Mouse (Mus musculus) midbrain, embryonic 15.5 days (tissue): ENCODE data around the gene Rab14. TPM values are rescaled to one million over a fixed set of nuclear protein-coding genes. Genes with fewer than 3 reads are reported as not detected.

Experiments
- ATAC-seq: fragments of 200-750 bp; cut with Nextera tagmentation; replicated peaks from 2 replicates; pipeline ENCODE4 v1.8.0; 2017; ENCODE audit warnings: moderate TSS enrichment
- H3K27ac ChIP-seq: fragments of 300-500 bp; sonication (generic); 2 replicates; pipeline ENCODE4 v1.5.1; 2015; ENCODE audit warnings: mild to moderate bottlenecking, inconsistent platforms
- H3K27me3 ChIP-seq: fragments of 300-500 bp; sonication (generic); replicated peaks from 2 replicates; pipeline ENCODE4 v1.6.1; 2015; ENCODE audit warnings: inconsistent platforms
- H3K36me3 ChIP-seq: fragments of 300-500 bp; sonication (generic); replicated peaks from 2 replicates; pipeline ENCODE4 v1.6.1; 2015; ENCODE audit warnings: inconsistent platforms
- H3K4me1 ChIP-seq: fragments of 300-500 bp; sonication (generic); 2 replicates; pipeline ENCODE4 v1.6.1; 2015; ENCODE audit warnings: inconsistent platforms
- H3K4me2 ChIP-seq: fragments of 300-500 bp; sonication (generic); 2 replicates; pipeline ENCODE4 v1.6.1; 2015; ENCODE audit warnings: inconsistent platforms, mild to moderate bottlenecking, moderate library complexity
- H3K4me3 ChIP-seq: fragments of 300-500 bp; sonication (generic); 2 replicates; pipeline ENCODE4 v1.5.1; 2015; ENCODE audit warnings: mild to moderate bottlenecking, inconsistent platforms
- H3K9ac ChIP-seq: fragments of 300-500 bp; sonication (generic); 2 replicates; pipeline ENCODE4 v1.6.1; 2015; ENCODE audit warnings: mild to moderate bottlenecking, inconsistent platforms
- H3K9me3 ChIP-seq: fragments of 300-500 bp; sonication (generic); 2 replicates; pipeline ENCODE4 v1.6.1; 2016; ENCODE audit warnings: inconsistent platforms
- WGBS: fragments of 180-500 bp; shearing (Covaris S2); methylation state at CpG from one replicate; pipeline ENCODE4 v1.1.7; 2015; ENCODE audit warnings: mixed read lengths; 5-methylcytosine and 5-hydroxymethylcytosine counted together
- polyA plus RNA-seq: library from polyadenylated mRNA; unstranded; fragments of >200 nt; fragmentation: Nextera tagmentation; extraction: Ambion mirVana; gene quantifications from 2 replicates; pipeline ENCODE4 v1.2.1, GENCODE M21; 2015

Rab14 gene
- polyA plus RNA-seq, 1 experiment from 2014 or later = 424 TPM

- 97% methylated on average over 13 of the region's 13 CpGs for WGBS
- Histone ChIP-seq H3K27ac (no peak overlapping the region), H3K4me2 (no peak overlapping the region), H3K9me3 (no peaks in the 10 kb centered on the region), H3K36me3 (peaks cover 23% of the 10 kb centered on the region), H3K27me3 (no peaks in the 10 kb centered on the region), H3K4me1 (no peaks in the 10 kb centered on the region), H3K4me3 (no peak overlapping the region), H3K9ac (no peak overlapping the region)
- no peak for ATAC-seq
Observed at GRCm38 (mm10) chr2:35165416-35165815, 35.5 kb downstream of the Rab14 start.

DNA sequence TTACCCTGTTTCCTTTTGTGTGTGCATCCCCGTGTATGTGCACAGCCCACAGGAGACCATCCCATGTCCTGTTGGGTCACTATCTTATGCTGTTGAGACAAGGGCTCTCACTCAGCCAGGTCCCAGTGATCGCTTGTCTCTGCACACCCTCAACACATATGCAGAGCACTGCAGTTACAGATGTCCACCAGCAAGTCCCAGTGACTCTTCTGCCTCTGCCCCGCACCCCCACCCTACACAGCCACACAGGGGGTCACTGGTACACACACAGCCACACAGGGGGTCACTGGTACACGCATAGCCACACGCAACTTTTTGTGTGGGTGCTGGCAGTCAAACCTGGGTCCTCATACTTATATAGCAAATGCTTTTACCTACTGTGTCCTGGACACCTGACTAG lies 37.5 kb downstream of the Rab14 start:
- ATAC-seq = no peak
- Histone ChIP-seq H3K9ac (no peak overlapping the region), H3K4me1 (no peaks in the 10 kb centered on the region), H3K36me3 (peaks cover 27% of the 10 kb centered on the region), H3K27ac (no peak overlapping the region), H3K4me2 (no peak overlapping the region), H3K4me3 (no peak overlapping the region), H3K27me3 (no peaks in the 10 kb centered on the region), H3K9me3 (no peaks in the 10 kb centered on the region)
- WGBS = 95% methylated on average over 5 of the region's 5 CpGs

DNA sequence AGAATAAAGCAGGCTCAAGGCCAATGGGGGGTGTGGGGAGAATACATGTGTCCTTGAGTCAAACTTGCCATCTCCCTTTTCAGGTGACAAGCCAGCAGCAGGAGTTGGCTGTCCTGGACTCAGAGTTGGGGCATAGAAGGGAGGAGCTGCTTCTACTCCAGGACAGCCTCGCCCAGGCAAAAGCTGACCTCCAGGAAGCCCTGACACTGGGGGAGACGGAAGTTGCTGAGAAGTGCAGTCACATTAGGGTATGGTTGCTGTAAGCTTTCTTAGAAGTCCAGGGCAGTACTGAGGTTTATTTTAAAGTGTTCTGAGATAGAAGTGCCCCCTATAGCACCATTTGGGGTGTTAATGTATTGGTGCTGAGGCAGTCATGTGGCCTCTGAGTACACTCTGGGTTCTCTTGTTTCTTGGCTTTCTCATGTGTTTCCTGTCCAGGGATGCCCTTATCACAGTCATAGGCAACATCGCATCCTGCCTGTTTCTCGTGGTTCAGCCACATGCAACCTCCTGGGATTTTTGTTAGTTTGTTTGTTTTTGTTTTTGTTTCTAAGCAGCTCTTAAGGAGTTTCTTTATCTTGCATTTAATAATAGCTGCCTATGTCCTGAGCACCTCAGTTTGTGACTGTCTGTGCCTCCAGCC lies 39.0 kb downstream of the Rab14 start:
- H3K4me2 ChIP-seq = no peak overlapping the region
- no peak overlapping the region for H3K4me3 ChIP-seq
- no peaks in the 10 kb centered on the region for H3K4me1 ChIP-seq
- WGBS = 85% methylated on average over 4 of the region's 4 CpGs
- no peaks in the 10 kb centered on the region for H3K9me3 ChIP-seq
- no peak overlapping the region for H3K9ac ChIP-seq
- no peaks in the 10 kb centered on the region for H3K27me3 ChIP-seq
- H3K27ac ChIP-seq = no peak overlapping the region
- no peak for ATAC-seq
- H3K36me3 ChIP-seq = peaks cover 24% of the 10 kb centered on the region

GRCm38 (mm10) chr2:35160206-35160605 lies 40.7 kb downstream of the Rab14 start:
- ATAC-seq = no peak
- peaks cover 21% of the 10 kb centered on the region; the same call in 1 of the 2 replicates for H3K36me3 ChIP-seq

GRCm38 (mm10) chr2:35158358-35158757 lies 42.6 kb downstream of the Rab14 start:
- ATAC-seq = no peak
- no peaks in the 10 kb centered on the region for H3K4me1 ChIP-seq
- no peak overlapping the region for H3K27ac ChIP-seq
- H3K9ac ChIP-seq = no peak overlapping the region
- no peaks in the 10 kb centered on the region for H3K27me3 ChIP-seq
- no peak overlapping the region for H3K4me3 ChIP-seq
- H3K36me3 ChIP-seq = peaks cover 25% of the 10 kb centered on the region; the same call in 1 of the 2 replicates
- H3K9me3 ChIP-seq = no peaks in the 10 kb centered on the region
- 90% methylated on average over 3 of the region's 3 CpGs for WGBS
- no peak overlapping the region for H3K4me2 ChIP-seq

More at GRCm38 (mm10) chr2:35160206-35160605, 40.7 kb downstream of the Rab14 start:
- Histone ChIP-seq H3K9ac (no peak overlapping the region), H3K4me3 (no peak overlapping the region), H3K4me2 (no peak overlapping the region), H3K9me3 (no peaks in the 10 kb centered on the region), H3K27me3 (no peaks in the 10 kb centered on the region), H3K4me1 (no peaks in the 10 kb centered on the region), H3K27ac (no peak overlapping the region)
- 72% methylated on average over 5 of the region's 5 CpGs for WGBS

GRCm38 (mm10) chr2:35157836-35158235 lies 43.1 kb downstream of the Rab14 start:
- Histone ChIP-seq H3K27ac (no peak overlapping the region), H3K27me3 (no peaks in the 10 kb centered on the region), H3K36me3 (peaks cover 22% of the 10 kb centered on the region; the same call in 1 of the 2 replicates), H3K9me3 (no peaks in the 10 kb centered on the region), H3K4me1 (no peaks in the 10 kb centered on the region), H3K9ac (no peak overlapping the region), H3K4me3 (no peak overlapping the region), H3K4me2 (no peak overlapping the region)
- ATAC-seq = no peak
- 86% methylated on average over 7 of the region's 7 CpGs for WGBS

DNA sequence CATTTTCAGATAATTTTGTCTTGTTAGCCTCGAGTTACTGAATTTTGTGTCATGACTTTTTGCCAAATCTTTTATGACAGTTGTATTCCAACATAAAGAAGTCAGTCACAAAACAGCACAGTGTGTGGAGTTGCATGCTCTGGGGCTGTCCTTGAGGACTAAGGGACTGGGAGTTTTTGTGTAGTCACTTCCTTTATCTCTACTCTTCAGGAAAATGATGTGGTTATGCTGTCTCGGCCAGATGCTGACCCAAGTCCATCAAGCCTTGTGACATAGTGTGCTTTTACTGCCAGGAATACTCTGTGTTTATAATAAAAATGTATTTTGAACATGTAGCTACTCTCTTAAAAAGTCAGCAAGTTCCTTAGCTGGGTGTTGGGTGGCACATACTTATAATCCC lies 43.9 kb downstream of the Rab14 start:
- H3K4me3 ChIP-seq = no peak overlapping the region
- 92% methylated on average over 2 of the region's 2 CpGs for WGBS
- ATAC-seq = no peak

DNA sequence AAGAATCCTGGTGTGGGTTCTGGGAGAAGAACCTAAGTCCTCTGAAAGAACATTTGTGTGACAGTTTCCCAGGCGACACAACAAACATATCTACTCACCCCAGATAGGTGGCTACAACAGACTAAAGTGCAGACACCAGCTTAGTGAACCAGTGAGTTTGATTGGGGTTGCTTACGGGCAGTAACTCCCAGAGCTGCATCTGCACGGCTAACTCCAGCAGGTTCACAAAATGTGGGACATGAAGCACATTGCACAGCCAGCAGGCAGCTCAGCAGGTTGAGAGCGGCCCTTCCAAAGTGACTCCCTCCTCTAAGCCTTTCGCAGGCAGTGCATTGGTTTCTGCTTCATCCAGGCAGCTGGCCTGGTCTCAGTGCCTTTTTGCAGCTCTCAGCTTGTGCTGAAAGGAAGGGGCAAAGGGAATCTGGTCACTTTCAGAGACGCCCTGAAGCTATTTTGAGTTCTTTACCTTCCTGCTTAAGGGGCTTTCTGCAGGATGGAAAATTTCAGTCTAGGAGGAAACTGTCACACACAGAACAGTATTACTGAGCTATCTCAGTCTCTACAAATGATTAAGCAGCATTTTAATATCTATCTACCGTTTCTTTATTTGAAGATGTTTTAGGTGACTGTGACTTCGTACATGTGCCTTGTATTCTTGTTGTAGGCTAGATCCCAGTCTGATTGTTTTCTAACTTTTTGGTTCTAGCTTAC lies 46.9 kb downstream of the Rab14 start:
- no peak overlapping the region for H3K4me3 ChIP-seq
- no peak overlapping the region for H3K27ac ChIP-seq
- H3K4me1 ChIP-seq = no peaks in the 10 kb centered on the region
- ATAC-seq = no peak
- no peak overlapping the region for H3K9ac ChIP-seq
- WGBS = 91% methylated on average over 8 of the region's 8 CpGs
- H3K27me3 ChIP-seq = no peaks in the 10 kb centered on the region
- peaks cover 44% of the 10 kb centered on the region; the same call in 1 of the 2 replicates for H3K36me3 ChIP-seq
- H3K9me3 ChIP-seq = no peaks in the 10 kb centered on the region
- no peak overlapping the region for H3K4me2 ChIP-seq

More for the DNA sequence above, 43.9 kb downstream of the Rab14 start:
- Histone ChIP-seq H3K9me3 (no peaks in the 10 kb centered on the region), H3K36me3 (peaks cover 23% of the 10 kb centered on the region; the same call in 1 of the 2 replicates), H3K4me2 (no peak overlapping the region), H3K4me1 (no peaks in the 10 kb centered on the region), H3K27ac (no peak overlapping the region), H3K27me3 (no peaks in the 10 kb centered on the region), H3K9ac (no peak overlapping the region)

- no peak overlapping the region for H3K4me2 ChIP-seq
- no peaks in the 10 kb centered on the region for H3K4me1 ChIP-seq
- ATAC-seq = no peak
- no peak overlapping the region for H3K4me3 ChIP-seq
- H3K27ac ChIP-seq = no peak overlapping the region
- H3K36me3 ChIP-seq = peaks cover 44% of the 10 kb centered on the region
- WGBS = 89% methylated on average over 6 of the region's 6 CpGs
- H3K9me3 ChIP-seq = no peaks in the 10 kb centered on the region
- H3K27me3 ChIP-seq = no peaks in the 10 kb centered on the region
- no peak overlapping the region for H3K9ac ChIP-seq
Observed at GRCm38 (mm10) chr2:35153179-35153578, 47.7 kb downstream of the Rab14 start.

GRCm38 (mm10) chr2:35151303-35151882 lies 49.5 kb downstream of the Rab14 start:
- no peak for ATAC-seq
- Histone ChIP-seq H3K4me2 (no peak overlapping the region), H3K4me1 (no peaks in the 10 kb centered on the region), H3K4me3 (no peak overlapping the region), H3K9ac (no peak overlapping the region), H3K27me3 (no peaks in the 10 kb centered on the region), H3K9me3 (no peaks in the 10 kb centered on the region), H3K27ac (no peak overlapping the region), H3K36me3 (peaks cover 51% of the 10 kb centered on the region)
- 94% methylated on average over 13 of the region's 13 CpGs for WGBS

GRCm38 (mm10) chr2:35148806-35149205 lies 52.1 kb downstream of the Rab14 start:
- Histone ChIP-seq H3K27ac (no peak overlapping the region), H3K9me3 (no peaks in the 10 kb centered on the region), H3K4me3 (no peak overlapping the region), H3K4me2 (no peak overlapping the region), H3K36me3 (peaks cover 50% of the 10 kb centered on the region), H3K27me3 (no peaks in the 10 kb centered on the region), H3K9ac (no peak overlapping the region), H3K4me1 (no peaks in the 10 kb centered on the region)
- 95% methylated on average over 10 of the region's 10 CpGs for WGBS
- no peak for ATAC-seq

DNA sequence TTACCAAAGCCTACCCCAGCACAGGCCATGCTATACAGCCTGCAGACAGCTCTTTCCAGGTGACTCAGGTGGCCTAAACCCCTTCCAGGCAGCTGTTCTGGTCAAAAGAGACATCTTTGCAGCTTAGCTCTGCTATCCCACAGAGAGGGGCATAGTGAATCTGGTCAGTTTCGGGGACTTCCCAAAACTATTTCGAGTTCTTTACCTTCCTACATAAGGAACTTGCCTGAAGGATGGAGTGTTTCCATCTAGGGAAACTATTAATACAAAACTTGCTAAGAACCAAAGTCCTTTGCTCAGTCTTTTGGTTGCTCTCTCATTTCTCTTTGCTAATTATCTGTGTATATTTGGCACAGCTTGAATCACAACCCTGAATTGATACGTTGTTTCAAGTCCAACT lies 59.2 kb downstream of the Rab14 start:
- Histone ChIP-seq H3K4me3 (no peak overlapping the region), H3K4me1 (no peaks in the 10 kb centered on the region), H3K9me3 (no peaks in the 10 kb centered on the region), H3K36me3 (peaks cover 42% of the 10 kb centered on the region), H3K27me3 (no peaks in the 10 kb centered on the region), H3K9ac (no peak overlapping the region), H3K4me2 (no peak overlapping the region), H3K27ac (no peak overlapping the region)
- ATAC-seq = no peak
- WGBS = 94% methylated on average over 3 of the region's 3 CpGs
